Mouse (Mus musculus): ENCODE data around the gene Tasp1.
"Not testable (repeated sequence)": the region's sequence is repeated elsewhere in the genome, so short reads cannot be mapped to it uniquely, and the experiment has no call there.

Tasp1 gene

DNA sequence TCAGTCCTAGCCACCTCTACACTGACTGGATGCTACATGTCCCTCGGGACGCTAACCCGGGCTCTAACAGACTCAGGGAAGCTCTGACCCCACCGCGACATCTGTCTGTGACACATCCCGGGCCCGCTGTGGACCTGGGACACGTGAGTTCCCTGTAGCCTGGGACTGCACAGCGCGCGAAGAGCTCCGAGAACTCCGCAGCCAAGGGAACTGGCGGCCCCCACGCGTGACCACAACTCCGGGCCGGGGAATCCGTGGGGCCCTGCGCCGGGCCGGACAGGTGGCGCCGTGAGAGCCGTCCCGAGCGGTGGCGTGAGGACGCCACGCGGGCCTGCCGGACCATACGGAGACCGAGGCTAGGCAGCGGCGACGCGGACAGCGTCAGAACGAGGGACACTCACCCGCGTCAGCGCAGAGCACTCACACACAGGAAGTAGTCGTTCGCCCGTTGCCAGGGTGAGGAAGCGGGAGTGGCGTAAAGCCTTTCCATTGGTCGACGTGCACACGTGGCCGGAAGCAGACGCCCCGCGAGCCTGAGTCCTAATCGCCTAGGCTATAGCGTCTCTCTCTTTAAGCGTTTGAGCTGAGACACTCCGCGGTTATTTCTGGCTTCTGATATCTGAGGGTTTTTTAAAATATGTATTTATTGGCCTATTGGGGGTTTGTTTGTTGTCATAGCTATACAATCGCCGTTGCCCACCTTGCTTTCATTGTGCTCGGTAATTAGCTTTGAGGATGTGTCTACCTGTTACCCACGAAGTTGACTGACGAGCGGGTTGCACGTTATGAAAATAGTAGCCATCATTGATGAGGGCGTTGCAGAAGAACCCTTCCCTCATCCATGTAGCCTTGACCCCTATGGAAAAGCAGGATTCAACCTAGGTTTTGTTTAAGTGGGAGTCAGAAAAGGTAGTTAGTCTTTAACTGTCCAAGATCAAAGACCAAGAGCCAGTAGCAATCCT is at the start of gene Tasp1:
Tasp1 (minus strand) TSS at position 453 of the 962 bp plus-strand sequence.
- DNase-seq (ENCODE audit: low spot score in 2 of 2) = peak; percentile 89

DNA sequence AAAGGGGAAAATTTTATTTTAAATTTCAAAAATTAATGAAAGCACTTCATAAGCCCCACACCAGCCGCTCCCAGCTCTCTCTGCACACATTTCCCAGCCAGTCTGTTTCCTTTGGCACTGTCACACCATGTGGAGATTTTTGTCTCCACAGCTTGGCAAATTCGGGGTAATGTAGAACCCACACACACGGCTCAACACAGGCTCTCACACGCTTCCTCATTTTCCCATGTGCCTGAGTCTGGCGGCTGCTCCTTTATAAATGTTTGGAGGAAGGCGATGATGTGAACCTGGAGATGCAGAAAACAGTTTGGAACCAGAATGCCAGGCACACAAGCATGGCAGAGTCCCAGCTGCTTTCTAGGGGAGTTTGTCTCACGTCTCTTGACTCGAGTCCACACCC is 47.2 kb upstream of the Tasp1 start:
- DNase-seq (ENCODE audit: low spot score in 2 of 2) = no peak

DNA sequence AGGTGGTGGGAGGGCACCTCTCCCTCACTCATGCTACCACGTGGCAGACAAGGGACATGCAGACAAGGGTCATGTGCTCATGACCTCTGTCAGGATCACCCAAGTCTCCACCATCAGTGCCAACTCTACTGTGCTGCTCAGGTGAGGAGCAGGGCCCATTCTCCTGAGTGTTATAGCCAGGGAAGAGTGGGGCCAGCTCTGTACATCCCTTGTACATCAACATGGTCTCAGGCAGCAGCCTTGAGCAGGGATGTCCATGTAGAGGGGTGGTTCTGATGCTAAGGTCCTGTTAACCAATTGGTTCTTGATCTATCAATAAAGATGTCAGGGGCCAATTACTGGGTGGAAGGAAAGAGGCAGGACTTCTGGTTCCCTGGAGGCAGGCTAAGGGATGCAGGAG is 42.3 kb upstream of the Tasp1 start:
- DNase-seq (ENCODE audit: low spot score in 2 of 2) = no peak

DNA sequence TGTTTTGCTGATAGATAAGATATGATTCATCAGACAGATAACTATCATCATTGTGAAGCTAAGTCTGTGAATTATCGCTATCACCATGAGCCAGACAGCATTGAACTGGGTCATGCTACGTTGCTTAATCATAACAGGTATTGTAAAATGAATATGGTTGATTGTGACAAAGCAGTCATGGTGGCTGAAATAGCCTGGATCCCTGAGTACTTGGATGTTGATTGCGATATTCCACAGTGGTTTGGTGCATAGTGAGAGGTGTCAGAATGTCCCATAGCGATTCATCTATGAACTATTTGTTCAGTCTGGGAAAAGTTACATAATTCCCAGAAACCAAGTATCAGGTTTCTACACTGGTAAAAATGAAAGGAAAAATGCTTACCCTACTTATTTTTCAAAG is 41.0 kb upstream of the Tasp1 start:
- no peak for DNase-seq (ENCODE audit: low spot score in 2 of 2)

DNA sequence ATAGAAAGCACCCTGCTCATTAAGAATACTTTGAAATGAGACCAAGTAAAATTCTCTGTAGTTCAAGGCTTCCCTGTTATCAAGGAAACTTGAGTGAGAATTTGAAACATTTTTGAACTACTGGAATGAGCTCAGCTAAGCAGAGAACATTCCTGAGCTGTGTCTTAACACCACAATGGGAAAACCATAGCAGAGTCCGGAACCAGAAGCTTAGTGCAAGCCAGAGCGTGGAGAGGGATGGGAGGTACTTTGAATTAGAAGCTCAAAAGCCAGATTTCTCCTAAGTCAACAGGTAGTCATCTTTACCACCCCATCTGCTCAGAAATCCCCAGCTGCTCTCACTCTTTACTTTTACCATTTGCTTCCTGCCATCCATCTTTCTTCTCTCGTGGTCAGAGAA is 38.3 kb upstream of the Tasp1 start:
- DNase-seq (ENCODE audit: low spot score in 2 of 2) = no peak

DNA sequence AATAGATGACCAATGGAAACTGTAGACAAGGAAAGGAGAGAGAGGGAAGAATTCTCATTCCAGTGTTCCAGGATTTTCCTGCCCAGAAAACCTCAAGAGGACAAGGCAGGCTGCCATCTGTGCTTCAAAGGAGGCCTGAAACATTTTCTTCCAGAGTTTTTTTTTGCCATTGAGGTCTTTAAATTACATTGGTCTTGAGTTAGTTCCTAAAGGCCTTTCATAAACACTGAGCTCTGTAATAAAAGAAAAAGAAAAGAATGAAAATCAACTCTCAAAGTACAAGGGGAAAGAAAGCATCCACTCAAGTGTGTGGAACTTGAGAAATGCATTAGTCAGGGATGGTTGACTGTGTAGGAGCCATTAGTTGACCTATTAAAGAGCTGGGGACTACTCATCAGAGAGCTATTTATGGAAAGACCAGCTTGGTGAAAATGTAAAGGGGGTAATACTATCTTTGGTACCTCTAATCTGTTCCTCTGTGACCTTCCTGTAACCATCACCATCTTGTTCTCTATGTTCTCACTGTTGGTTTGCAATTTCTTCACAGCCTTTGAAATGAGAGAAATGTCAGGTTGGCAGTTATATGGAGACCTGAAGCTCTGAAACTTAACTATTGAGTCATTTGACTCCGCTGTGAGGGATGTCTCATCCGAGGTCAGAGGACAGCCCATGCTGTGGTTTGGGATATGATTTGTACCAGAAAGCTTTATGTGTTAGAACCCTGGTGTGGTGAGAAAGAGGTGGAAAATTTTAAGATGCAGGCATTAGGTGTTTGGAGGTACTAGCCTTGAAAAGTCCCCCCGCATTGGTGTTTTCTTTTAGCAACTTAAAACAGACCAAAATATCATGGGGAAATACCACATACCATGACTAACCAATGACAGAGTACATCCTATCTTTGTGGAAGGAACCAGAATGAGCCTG is 34.2 kb upstream of the Tasp1 start:
- no peak for DNase-seq (ENCODE audit: low spot score in 2 of 2)

DNA sequence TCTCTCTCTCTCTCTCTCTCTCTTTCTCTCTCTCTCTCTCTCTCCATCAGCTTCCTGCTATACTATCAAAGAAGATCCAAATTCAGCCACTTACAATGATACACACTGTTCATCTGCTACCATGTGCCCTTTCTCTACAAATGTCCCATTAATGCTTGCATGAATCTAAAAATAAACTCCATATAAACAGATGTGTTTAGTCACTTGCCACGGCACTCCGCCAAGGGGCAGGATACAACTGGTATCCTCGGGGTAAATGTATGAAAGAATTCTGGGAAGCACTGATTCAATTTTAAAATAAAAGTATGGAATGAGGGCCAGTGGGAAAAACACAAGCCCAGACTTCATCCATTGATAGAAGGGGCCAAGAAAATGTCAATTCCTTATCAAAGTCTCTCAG is 33.4 kb upstream of the Tasp1 start:
- DNase-seq (ENCODE audit: low spot score in 2 of 2) = no peak

DNA sequence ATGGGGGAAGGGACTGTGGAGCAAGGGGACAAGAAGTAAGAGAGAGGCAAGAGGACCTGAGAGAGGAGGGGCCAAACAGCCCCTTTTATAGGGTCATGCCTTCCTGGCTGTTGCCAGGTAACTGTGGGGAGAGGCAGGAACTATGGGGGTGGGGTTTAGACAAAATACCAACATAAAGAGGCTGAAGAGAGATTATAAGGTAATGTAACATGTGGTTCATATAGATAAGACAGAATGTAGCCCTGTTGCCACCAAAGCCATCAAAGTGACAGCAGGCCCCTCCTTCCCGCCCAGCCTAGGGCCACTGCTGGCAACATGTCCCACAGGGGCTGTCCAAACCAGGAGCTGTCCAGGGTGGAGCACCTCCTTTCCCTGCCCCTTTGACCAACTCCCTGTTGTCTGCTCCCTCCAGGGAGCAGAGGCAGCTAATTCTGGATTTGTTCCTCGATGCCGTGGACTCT is 30.6 kb upstream of the Tasp1 start:
- no peak for DNase-seq (ENCODE audit: low spot score in 2 of 2)

DNA sequence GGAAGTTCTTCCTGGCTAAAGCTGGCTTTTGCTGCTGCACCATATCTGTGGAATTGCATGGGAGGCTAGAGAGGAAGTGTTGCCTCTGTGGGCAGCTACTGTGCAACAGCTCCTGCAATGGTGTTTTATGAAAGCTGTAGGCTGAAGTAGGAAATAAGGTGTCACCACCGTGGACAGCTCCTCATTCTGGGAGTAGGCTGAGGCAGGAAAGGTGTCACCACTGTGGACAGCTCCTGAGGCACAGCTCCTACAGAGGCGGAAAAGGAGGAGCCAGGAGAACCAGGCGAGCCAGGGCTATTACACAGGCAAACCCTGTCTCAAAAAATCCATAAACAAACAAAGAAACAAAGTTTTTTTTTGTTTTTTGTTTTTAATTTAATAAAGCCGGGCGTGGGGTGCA is 29.4 kb upstream of the Tasp1 start:
- no peak for DNase-seq (ENCODE audit: low spot score in 2 of 2)

DNA sequence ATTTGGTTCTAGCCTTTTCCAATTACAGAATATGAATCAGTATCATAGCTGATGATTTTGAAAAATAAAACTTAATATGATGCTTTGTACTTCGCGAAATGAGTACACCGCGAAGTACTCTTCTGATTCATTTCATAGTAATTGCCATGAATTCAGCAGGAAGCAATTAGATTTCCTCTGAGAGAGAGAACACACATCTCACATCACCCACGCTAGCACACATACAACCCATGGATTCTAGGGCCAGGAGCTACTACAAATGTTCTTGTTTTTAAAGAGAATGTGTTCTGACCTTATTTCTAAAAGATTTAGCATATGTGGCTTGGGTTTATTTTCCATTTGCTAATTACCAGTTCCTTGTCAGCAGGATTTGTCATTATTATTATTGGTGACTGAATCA is 26.8 kb upstream of the Tasp1 start:
- no peak for DNase-seq (ENCODE audit: low spot score in 2 of 2)

DNA sequence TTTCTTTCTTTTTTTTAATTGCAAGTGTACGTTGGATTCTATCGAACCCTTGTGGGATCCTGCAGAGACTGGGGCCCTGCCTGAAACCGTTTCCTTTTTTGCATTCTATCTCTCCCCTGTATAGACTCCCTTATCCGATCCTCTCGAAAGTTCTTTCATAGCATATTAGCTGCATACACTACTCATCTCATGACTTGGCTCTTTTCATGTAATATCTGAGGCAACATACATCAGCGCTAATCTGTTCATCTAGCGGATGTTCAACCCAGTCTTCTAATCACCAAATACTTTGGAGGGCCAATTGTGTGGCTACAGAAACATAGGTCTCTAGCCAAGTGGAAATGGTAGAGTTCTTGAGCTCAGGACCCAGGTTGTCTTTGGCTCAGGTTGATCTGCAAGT is 17.6 kb upstream of the Tasp1 start:
- no peak for DNase-seq (ENCODE audit: low spot score in 2 of 2)

DNA sequence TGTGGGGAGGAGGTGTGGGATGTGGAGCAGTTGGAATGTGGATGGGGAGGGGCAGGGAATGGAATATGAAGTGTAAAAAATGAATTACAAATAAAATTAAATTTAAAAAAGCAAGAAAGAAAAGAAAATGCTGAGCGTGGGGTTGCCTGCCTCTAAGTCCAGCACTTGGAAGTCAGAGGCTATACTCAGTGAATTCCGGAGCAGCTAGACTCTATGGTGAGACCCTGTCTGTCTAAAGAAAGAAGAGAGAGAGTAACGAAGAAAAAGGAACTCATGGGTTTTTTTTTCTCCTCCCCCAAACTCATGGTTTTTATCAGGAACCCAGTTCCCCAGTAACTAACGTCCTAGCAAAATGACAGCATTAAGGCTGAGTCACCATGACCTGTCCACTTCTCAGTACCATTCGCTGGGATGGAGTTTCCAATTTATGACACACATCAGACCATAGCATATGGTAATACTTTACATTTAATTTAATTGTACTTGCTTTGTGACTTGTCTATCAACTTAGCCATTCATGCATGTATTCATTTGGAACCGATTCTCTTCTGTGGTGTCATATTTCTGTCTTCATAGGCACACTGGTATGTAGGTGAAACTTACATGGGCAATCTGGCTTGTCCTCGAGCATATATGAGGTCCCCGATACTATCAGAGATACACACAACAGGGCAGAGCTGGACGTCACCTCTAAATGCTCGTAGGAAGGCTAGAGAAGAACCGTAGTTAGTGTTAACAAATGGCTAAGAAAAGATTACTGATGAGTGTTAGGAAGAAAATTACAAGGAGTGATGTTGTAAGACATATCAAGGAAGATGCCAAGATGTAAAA is 14.4 kb upstream of the Tasp1 start:
- DNase-seq (ENCODE audit: low spot score in 2 of 2) = no peak

DNA sequence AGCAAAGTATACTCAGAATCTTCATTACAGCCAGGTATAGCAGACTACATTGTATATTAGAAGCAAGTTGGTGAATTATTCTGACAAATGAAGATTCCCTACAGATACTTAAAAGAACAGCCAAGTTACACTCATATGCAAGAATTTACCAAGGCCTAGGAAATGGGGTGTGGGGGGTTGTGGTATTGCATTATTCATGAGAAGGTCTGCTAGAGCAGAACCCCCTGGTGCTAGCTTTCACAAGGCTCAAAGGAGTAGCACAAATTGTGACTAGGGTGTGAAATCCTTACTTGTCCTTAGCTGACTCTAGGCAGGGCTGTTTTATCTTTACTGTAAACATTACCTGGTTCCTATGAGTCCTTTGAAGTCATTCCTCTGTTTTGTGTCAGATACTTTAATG is 12.7 kb upstream of the Tasp1 start:
- not testable (repeated sequence) for DNase-seq (ENCODE audit: low spot score in 2 of 2)

DNA sequence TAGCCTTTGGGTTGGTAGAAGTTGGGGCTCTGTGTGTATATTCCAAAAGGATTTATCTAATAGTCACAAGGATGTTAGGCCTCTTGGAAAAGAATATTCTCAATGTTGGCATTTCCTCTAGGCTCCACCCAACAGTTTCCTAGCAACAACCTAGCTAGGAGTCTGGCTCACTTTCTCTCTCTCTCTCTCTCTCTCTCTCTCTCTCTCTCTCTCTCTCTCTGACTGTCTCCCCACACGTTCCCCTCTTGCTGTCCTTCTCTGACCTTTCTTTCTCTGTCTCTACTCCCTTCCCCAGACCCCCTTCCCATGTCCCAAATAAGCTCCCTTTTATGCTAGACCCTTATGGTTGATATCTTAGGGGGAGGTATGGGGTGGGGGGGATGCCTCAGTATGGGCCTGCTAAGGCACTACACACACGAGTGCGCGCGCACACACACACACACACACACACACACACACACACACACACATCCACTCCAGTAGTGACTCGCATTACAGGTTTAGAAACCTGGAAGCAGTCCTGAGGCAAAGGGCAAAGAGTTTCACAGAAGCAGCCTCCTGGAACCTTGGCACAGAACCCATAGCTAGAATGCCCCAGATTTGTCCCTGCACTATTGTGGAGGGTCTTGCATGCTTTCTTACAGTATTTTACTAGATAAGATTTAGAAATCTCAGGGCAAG is 12.1 kb upstream of the Tasp1 start:
- DNase-seq (ENCODE audit: low spot score in 2 of 2) = no peak

DNA sequence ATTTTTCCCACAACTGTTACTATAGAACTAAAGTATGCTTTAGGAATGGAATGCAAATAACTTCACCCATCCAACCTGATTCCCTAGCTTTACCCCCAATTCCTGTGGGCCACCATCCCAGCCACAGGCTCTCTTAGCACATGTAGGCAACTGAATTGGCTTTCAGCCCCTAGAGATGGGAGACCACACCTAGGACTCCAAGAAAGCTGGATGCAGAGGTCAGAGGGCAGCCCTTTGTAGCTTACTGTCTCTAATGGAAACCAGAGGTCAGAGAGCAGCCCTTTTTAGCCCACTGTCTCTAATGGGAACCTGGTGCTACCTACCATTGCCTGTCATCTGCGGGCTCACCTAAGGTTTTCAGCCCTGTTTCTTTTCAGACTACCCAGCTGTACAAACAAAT is 10.9 kb upstream of the Tasp1 start:
- no peak for DNase-seq (ENCODE audit: low spot score in 2 of 2)

DNA sequence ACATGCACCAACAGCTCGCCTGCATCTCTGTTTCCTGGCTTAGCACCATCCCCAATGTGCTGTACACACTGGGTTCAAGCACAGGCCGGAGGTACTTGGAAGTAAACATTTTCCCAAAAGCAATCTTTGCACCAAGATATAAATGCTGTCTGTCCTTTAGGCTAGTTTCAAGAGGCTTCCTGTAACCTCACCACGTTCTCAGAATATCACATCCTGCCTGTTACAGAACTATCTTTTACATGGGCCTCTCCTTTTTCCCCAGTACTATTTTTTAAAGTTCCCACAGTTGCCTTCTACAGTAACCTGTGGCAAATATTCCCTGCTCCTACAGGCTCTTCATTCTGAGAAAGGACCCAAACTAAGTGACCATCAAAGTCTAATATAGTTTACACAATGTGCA is 8.5 kb upstream of the Tasp1 start:
- DNase-seq (ENCODE audit: low spot score in 2 of 2) = no peak

DNA sequence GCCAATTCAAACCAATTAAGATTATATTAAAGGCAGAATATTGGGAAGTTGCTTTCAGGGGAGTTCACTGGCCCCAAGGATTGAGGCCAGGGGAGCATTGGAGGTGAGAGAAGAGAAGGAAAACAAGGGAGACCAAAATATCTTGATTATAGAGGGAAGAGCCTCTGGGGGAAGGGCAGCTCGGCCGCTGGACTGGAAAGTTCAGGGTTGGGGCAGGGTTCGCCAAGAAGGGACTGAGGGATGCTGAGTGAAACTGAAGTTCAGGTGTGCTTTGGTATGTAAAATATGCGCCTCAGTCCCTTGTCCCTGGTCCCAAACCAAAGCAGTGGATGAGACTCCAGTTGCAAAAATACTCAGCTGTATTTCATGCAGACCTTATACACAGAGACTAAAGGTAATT is 911 bp upstream of the Tasp1 start:
- DNase-seq (ENCODE audit: low spot score in 2 of 2) = no peak

DNA sequence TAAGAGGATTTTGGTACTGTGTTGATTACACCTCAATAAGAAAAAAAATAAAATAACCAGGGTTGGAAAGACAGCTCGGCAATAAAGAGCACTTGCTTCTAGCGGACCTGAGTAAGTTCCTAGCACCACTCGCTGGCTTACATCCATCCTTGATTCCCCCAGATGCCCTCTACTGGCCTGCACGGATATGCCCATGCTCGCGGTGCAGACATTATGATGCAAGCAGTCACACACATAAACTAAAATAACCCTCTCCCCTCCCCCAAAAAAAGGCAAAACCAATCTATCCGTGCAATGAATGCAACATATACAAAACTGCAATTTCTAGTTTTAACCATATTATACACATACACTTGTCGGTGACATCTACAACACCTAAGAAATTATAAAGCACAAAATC is 929 bp downstream of the Tasp1 start:
- no peak for DNase-seq (ENCODE audit: low spot score in 2 of 2)

DNA sequence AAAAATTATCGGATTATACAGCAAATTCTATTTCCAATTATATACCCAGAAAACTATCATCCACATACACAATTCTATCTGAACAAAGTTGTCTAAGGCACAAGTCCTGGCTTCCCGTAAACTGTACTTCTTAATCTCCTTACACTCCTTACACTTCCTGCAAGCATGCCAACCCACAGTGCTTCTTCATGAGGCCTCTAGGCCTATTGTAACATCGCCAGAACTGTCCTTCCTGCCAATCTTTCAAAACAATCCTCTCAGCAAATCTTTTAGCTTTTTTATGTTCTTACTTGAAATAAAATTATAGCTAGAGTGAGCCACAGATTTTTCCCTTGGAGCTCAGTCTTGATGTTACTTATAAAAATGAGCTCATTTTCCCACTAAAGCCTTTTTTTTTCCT is 5.1 kb downstream of the Tasp1 start:
- DNase-seq (ENCODE audit: low spot score in 2 of 2) = no peak

DNA sequence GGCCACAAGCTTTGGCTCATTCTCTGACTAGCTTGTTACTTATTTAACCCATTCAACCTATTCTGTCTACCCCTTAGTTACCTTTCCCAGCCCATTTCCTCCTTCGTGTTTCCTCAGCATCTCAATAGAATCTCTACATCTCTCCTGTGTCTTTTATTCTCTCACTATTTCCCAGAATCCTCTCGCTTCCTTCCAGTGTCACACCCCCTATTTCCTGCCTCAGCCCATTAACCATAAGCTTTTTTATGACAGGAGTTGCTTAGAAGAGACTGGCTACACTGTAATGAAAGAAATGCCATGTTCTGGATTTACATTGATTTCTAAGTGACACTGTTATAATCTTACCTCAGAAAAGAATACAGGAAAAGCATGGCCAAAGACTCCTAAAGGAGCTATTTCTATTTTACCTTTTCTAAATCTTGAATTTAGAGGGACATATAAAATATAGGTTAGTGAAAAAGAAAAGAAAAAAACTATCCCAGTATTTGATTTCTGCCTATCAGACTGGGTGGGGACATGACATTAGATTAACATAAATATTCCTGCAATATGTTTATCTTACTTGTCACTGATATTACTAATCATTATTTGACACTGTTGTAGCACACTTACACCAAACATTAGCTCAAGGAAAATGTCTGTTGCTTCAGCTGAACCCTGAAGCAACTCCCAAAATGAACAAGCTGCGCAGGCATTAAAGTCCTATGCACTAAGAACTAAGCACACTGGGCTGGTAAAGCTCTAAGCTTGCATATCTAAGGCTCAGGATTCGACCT is 6.3 kb downstream of the Tasp1 start:
- no peak for DNase-seq (ENCODE audit: low spot score in 2 of 2)
